Mouse (Mus musculus) right cerebral cortex, postnatal 36 days (tissue): ENCODE measurements around the gene Lrrc47.

ENCODE experiments used
- DNase-seq, 2 experiments: peaks; one replicate each; pipeline ENCODE4 v3.0.0; 2022; ENCODE audit warnings: low spot score in 2 of 2, mixed read lengths in 1 of 2

Lrrc47 gene

DNA sequence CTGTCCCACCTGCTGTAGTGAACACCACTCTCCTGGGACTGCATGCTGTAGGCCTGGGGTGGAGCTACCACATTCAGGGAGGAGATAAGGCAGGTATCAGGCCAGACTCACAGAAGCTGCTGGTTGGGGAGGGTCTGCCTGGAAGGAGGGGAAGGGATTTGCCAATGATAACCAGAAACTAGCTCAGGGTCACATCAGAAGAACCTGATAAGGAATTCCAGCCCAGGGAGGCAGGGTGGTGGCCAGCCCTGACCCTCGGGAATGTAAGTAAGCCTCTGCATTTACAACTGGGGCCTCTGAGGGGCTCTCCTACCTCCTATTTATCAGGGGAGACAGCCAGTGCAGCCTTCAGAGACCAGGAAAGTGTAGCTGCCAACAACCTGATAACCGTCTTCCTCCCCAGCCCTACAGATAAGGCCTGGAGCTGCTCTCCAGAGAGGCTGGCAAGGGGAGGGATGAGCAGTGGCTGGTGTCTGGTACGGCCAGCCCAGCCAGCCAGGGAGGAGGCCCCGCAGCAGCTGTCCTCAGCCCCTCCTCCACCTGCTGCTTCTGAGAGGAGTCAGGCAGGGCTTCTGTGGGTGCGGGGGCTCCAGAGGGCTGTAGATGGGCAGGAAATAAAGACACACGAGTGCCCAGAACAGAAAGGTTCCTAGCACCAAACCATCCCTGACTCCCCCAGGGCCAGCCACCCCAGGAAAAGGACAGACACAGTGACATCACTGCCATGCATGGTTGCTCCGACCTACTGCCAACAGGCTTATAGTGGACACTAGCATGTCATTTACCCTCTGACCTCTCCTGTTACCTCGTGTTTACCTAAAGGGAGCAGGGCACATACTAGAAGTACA is 12.4 kb downstream of the Lrrc47 start:
- DNase-seq: no peak

DNA sequence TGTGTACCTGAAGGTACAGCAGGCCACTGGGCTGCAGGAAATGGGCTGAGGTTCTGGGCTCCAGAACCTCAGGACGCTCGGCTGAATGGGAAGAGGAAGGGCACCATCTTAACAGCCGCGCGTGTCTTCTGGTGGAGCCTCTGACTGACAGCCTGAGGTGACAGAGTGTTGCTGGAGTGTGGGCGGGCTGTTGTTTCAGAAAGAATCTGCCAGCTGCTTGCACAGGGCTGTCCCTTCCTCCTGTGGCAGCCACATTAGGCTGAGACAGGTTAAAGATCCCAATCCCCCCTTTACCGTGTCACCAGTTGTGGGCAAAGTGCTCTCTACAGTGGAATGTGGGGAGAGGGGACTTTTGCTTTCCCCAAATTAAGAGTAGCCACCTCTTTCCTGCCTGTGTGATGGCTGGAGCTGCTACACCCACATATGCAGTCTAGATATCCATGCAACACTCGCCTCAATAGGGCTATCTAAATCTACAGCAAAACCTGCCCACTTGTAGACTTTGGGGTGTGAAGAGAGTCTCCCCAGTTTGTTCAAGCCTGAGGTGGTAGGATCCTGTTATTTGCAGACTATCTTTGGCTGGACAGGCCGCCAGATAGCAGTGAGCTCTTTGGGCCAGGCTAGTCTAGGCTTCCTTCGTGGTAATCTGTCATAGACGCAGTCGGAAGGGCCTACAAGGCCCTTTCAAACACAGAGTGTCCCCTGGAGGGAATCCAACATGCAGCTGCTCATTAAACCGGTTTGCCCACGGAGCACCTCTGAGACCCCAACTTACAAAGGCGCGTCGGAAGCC is 13.4 kb downstream of the Lrrc47 start:
- peak in 1 of 2 experiments; percentile 52 for DNase-seq

DNA sequence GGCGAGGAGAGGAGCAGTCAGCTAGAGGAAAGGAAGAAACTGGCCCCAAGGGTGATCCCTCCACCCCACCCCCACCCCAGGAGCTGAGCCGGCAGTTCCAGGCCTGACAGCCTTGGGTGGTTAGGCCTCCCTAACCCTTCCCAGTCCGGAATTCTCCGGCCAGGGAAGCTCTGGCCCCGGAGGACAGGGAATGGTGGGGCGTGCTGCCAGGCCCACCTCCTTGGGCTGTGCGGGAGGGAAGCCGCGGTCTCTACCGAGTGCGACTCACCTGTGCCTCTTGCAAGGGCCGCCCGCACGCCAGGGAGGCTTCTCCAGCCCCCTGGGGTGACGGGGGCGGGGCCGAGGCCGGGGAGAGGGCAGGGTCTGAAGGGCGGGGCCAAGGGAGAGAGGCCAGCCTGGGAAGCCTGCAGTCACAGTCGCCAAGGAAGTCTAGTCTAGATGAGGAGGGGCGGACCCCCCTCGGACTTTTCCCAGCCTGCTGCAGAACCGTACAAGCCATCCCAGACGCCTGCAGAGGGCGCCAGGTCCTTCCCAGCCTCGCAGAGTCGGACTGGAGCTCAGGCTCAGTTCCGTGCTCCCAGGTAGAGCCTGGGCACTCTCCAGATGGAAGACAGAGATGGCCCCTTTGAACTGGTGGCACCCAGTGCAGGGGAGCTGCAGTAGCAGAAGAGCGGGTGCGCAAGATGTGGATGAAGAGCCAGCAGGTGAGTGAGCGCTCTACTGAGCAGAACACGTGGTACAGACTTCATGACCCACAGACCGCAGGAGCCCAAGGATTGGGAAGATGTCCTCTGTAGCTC is 14.3 kb downstream of the Lrrc47 start, which contains the start of gene Smim1:
Smim1 (minus strand) TSS at position 590 of the 800 bp plus-strand sequence.
- peak; percentile 44 to 66 for DNase-seq

DNA sequence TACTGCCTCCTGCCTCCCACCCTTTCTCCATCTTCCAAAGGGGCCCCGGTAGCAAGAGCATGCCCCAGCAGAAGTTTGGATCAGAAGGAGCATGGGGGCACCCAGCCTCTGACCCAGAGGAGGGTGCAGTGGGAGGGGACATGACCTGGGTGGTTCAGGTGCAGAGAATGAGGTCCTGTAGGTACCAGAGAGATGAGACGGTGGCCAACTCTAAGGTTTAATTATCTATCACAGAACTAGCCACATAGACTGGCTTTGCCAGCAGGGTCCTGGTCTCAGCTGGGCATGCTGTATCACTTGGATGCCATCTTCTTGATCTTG is 14.9 kb downstream of the Lrrc47 start:
- no peak for DNase-seq

DNA sequence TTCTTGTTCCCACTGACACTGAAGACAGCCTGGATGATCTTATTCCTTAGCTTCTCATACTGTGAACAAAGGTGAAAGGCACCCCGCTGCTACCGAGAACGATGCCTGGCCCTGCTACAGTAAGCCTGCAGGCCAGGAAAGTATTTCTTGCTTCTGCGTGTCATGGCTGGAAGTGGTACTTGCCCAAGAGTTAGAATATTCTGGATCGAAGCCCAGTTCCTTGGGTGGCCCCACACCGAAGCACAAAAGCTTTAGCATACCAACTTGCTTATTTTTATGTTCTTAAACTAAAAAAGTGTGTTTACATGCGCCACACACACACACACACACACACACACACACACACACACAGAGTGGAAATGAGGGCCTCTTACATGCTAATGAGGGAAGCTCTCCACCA is 16.5 kb downstream of the Lrrc47 start:
- no peak for DNase-seq

DNA sequence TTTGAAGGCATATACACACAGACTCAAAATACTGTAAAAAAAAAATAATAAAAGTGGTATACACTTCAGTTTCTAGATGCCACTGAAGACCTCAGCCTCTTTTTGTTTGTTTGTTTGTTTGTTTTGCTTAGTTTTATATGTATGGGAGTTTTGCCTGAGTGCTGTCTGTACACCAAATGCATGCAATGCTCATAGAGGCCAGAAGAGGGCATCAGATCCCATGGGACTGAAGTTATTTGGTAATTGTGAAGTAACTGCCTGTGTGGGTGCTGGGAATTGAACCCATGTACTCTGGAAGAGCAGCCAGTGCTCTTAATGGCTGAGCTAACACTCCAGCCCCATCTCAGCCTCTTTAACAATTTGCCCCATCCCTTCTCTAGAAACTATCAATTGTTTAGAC is 17.1 kb downstream of the Lrrc47 start:
- DNase-seq: no peak

DNA sequence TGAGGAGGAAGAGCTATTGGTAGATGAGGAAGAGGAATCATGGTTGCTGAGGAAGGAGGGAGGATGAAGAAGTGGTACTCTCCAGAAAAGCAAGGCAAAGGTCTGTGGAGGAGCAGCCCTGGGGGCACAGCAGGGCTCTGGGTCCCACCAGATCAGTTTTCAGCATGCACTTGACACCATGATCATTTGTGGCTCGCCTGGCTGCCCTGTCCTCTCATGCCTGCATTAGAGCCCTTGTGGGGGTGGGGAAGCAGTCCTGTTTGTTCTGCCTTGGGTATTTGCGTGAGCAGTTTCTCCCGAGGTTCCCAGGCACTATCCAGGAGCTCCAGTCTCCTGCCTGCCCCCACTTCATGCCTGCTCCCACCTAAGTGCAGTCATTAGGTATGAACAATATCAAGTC is 25.6 kb downstream of the Lrrc47 start:
- no peak for DNase-seq

DNA sequence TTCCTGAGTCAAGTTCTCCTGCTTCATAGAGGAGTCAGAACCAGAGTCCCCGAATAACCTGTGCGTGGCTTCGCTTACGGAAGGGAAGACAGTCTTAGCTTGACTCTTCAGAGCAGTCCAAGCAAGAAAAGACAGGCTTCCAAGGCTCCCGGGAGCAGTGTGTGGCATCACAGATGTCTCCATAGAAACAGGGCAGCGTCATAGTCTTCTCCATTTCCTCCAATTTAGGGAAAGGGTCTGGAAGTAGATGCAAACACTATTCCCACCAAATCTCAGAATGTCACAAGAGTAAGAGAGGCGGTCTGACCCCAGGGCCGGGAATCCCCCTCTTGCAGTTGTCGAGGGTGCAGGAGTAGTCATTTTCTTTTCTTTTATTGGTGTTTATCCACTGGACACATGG is 31.0 kb downstream of the Lrrc47 start, which contains the start of gene Ccdc27:
Ccdc27 (minus strand) TSS at position 101 of the 400 bp plus-strand sequence.
- no peak for DNase-seq

DNA sequence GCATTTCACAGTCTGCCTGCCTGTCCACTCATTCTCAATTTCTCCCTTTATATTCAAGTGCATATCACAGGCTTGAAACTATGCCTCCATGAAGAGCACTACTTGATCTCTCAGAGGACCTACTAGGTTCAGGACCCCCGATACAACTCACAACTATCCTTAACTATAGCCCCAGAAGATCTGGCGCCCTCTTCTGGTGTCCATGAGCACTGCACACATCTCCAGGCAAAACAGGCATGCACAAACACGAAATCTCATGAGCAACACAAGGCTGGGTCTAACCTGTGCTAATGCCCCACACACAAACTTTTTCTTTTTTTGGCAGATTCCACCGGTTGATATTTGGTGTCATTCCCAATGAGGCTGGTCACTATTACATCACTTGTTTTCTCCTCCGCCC is 34.3 kb downstream of the Lrrc47 start:
- no peak for DNase-seq

DNA sequence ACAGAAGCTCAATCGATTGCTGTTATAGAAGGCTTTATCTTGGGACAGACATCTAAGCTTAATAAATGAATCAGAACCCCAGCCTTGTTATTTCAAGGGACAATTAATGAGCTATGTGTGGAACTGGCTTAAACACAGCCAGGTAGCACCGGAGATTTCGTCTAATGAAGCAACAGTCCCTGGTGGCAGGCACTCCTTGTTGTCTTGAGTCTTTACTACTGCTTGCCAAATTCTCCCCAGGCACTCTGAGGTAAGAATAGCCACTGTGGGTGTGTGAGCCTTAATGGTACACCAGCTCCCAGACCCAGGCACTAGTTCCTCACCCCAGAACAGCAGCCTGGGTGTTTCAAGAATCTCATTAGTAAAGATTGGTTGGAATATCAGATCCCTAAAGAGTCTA is 39.9 kb downstream of the Lrrc47 start:
- peak in 1 of 2 experiments; percentile 22 for DNase-seq

DNA sequence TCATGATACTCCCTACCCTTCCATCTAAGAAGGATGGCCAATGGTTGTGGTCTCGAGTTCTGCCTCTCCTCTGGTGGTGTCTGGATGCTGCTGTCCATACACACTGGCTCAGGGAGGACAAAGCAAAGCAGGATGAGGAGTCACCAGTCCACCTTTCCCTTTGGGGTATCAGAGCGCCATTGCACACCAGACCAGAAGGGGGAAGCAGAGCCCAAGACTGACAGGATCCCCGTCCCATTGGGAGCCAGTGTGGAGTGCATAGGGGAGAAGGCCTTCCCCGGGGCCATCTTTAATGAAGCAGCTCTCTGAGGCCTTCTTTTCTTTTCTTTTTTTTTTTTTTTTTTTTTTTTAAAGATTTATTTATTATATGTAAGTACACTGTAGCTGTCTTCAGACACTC is 41.5 kb downstream of the Lrrc47 start:
- no peak for DNase-seq

DNA sequence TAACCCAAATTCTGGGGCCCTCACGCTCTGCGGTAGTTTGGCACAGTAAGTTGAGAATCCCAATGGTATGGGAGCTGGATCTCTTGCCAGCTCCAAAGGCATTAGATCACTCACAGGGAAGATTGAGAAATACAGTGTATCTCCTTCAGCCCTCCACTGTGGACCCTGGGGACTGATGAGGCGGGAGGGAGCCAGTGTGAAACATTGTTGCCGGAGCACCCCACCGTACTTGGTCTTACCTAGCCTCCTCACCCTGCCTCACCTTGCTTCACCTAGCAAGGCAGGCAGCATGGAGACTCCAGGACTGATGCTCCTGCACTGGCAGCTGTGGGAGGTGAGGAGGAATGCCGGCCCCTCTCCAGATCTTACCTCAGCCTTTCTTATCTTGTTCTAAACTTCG is 44.0 kb downstream of the Lrrc47 start:
- no peak for DNase-seq

DNA sequence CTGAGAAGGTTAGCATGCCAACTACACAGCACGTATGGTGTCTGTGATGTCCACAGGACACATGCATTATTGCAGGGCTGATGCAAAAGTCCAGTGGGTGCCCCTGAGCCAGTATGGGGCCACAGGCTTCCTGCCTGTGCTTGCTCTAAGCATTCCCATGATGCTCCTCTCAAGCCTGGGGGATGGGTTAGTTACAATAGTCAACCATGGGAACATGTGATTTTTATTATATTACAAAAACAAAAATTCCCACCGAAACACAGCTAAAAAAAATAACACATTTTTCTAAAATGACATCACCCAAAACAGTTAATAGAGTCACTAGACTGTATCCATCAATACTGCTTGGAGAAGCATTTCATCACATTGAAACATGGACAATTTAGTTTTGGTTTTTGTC is 44.5 kb downstream of the Lrrc47 start:
- no peak for DNase-seq

DNA sequence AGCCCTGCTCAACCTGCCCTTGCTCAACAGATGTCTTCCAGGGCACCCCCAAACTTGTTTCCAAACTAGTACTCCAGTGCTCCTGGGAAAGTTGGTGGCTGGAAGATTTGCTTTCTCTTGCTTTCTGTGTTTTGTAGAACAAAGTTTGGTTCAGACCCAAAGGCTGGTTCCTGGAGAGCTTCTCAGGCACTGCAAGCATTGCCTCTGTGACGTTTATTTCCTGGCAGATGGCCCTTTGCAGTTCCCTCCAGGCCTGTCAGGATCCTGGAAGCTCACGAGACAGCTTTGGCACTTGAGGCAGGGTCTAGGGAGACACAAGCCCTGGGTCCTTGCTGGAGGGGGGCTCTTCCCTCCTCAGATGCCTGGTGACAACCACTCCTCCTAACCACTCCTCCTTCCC is 45.1 kb downstream of the Lrrc47 start:
- no peak for DNase-seq

DNA sequence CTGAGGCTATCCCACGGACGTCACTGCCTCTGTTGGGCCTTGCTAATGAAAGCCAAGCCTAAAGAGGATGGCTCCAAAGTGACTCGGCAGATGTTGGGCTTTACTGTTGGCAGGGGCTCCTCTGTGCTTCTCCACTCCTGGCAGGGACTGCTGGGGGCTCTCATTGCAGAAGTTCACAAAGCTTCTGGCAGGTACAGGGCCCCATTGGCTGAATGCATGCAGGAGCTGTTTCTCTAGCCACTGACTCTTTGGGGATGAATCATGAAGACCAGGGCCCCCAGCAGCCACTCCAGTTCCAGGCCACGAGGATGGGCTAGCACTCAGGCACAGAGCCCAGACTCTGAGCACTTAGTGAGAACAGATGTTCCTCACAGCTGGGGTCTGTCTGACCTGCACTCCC is 46.2 kb downstream of the Lrrc47 start:
- no peak for DNase-seq

DNA sequence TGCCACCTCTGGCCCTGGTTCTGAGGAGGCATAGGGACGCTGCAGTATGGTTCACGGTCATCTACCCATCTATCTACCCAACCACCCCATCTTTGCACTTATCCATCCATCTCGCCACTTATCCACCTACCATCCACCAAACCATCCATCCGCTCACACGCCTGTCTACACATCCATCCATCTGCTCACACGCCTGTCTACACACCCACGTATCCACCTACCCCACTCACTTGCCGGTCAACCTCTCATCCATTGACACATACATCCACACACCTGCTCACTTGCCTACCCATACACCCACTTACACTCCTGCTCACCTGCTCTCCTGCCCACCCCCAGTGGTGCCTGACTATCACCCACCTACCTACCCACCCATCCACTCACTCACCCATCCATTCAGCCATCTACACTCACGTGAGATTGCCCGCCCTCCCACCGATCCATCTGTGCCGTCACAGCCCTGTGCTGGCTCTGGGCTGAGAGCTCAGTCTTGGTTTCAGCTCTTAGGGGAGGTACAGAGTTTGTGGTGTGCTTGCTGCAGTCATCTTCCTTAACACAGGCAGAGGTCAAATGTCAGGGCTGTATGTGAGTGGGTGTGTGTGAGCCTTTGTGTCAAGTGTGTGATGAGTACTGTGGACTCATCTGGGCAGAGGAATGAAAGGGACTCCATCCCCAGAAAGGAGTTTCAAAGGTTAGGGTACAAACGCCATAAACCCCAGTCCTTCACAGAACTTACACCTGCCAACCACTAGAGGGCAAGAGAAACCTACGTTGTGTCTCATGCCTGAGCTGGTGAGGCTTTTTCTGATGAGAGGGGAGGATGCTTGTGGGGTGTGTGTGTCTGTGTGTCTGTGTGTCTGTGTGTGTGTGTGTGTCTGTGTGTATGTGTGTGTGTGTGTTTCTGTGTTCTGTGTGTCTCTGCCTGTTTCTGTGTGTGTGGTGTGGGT is 53.6 kb downstream of the Lrrc47 start:
- peak; percentile 18 to 30 for DNase-seq

DNA sequence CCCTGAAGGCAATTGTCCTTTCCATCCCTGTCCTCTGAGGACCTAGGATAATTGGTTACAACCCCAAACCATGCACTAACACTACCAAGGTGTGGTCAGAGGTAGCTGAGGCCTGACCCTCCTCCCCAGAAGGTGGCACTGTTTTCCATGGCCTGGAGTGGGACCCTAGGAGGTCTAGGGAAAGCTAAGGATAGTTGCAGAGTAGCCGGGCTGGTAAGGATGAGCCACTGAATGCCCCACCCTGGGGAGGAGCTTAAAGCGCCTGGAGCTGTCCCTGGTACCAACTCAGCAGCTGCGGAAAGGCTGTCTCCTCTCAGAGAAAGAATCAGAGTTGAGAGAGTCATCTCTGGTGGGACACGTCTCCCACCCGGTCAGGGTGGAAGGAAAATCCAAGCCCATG is 59.4 kb downstream of the Lrrc47 start:
- no peak for DNase-seq
